Mouse (Mus musculus): ENCODE results near the gene Myh4.

Myh4 gene

DNA sequence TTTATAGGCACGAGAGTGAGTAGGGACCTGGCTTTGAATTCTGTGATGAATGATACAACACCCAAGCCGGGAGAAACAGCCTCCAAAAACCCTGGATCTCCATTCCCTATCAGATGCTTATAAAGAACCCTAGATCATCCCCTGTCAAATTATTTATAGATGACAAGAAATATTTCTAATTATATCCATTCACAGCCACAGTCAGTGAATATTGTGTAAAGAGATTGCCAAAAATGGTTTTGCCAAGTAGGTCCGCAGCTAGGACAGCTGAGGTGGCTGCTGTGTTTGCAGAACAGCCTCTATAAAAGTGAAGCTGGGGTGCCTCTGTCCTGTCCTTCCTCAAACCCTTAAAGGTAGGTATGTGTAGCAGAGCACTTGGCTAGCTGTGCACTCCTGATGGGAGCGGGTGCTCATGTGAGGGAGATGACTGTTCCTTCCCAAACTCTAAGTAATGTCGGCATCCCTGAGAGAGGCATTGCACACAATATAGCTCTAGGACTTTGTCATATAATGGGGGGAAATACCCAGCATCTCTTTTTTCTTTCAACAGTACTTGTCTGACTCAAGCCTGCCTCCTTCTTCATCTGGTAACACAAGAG lies at the start of gene Myh4:
Gene Myh4, plus strand, starts transcription at position 549 of the 599 bp plus-strand sequence.
- in situ Hi-C loops (cut with MseI, MboI): loop anchor here in 1 of 2 experiments (5.0 kb wide), 1 partner anchor 125 kb away; no protein-coding TSS in a partner anchor

DNA sequence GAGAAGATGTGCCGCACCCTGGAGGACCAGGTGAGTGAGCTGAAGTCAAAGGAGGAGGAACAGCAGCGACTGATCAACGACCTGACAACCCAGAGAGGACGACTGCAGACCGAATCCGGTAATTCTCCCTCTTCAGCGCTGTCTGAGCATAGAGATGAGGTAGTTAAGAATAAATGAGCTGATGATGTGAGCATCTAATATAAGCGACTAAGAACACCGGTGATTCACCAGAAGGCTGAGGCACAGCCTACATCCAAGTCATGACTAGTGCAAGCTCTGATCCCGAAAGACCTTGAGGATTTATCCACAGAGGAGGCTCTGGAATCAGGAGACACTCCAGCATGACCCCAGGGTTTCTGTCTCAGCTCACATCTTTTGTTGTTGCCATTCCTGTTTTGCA lies 47.5 kb upstream of the Myh4 start:
- in situ Hi-C loops (cut with MseI, MboI): no loop called here

DNA sequence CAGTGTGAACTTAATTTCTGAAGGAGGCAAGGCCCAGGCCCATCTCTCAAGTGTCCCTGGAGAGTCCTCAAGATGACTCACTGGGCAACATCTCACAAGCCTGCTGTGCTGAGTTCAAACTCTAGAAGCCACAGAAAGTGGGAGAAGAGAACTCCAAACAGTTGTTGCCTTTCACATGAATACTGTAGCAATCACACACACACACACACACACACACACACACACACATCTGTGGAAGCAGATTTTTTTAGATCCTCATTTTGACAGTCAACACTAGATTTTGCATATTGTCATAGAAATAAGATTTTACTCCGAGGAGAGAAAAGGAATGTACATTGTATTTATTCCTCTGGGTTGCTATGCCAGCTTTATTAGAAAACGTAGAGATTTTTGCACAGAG lies 47.0 kb upstream of the Myh4 start:
- in situ Hi-C loops (cut with MseI, MboI): no loop called here

DNA sequence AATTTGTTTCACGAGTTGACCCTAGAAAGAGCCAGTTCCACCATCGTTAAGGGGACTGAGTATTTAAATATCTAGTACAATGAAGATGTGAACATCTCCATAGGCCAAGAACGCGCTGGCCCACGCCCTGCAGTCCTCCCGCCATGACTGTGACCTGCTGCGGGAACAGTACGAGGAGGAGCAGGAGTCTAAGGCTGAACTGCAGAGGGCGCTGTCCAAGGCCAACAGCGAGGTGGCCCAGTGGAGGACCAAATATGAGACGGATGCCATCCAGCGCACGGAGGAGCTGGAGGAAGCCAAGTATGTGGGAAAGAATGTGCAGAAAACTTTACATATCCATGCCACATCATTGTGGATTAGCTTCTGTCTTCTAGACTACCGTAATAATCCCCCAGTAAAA lies 46.3 kb upstream of the Myh4 start:
- in situ Hi-C loops (cut with MseI, MboI): no loop called here

DNA sequence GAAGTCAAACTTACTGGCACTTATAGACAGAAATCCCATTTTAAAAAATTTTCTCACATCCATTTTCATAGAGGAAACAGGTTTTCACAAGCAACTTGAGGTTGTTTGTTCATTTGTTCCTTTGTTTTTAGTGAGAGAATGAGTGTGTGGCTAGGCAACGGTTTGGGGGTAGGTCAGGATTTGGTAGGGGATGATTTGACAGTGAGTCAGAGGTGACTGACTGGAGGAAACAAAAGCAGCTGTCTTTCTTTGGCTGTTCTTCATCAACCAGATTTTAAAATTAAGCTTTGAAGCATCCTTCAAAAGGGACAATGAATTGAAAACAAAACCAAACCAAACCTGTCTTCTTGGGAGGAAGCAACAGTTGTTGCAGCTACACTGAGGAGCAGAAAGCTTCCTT lies 38.5 kb upstream of the Myh4 start:
- in situ Hi-C loops (cut with MseI, MboI): no loop called here

DNA sequence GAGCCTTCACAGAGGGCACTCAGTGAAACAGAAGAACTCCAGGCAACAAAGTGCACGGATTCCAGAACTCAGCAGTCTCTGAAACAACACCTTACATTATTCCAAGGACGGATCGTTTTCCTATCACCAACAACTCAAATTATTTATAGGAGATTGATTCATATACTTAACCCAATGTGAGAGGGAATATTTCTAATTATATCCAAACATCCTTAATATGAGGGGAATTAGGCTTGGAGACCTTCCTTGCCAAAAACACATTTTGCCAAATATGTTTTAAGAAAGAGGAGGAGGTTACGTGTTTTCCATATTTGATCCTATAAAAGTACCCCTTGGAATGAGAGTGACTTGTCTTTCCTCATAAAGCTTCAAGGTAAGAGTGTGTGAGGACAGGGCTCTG lies 38.1 kb upstream of the Myh4 start, which contains the start of gene Myh1:
Gene Myh1, plus strand, starts transcription at position 301 of the 400 bp plus-strand sequence.
- in situ Hi-C loops (cut with MseI, MboI): no loop called here

DNA sequence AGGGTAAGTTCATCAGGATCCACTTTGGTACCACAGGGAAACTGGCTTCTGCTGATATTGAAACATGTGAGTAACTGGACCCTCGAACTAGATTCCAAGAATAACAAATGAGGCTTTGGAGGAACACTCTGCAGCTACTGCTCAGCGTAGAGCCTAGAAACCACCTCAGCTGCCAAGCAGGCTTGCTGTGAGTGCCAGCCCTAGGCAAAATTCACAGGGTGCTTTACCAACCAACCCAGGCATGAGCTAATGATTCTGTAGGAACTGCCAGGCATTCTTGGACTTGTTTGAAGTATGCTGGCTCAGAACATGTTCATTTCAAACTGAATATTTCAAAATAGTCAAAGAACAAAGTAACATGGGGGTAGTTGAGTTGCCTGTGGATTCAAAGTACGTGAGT lies 33.1 kb upstream of the Myh4 start:
- in situ Hi-C loops (cut with MseI, MboI): no loop called here

DNA sequence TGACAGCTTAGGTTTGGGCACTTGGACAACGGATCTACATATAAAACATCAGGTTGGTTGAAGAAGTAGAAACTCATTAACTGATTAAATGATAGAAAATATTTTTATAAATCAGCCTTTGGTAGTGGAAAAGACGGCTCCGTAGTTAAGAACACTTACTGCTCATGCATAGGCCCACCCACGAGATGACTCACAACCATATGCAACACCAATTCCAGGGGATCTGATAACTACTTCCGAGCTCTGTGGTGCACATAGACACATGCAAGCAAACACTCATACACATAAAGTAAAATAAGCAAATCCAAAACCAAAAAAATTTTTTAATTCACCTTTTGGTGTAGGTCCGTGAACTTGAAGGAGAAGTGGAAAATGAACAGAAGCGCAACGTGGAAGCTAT lies 16.0 kb upstream of the Myh4 start:
- in situ Hi-C loops (cut with MseI, MboI): no loop called here

DNA sequence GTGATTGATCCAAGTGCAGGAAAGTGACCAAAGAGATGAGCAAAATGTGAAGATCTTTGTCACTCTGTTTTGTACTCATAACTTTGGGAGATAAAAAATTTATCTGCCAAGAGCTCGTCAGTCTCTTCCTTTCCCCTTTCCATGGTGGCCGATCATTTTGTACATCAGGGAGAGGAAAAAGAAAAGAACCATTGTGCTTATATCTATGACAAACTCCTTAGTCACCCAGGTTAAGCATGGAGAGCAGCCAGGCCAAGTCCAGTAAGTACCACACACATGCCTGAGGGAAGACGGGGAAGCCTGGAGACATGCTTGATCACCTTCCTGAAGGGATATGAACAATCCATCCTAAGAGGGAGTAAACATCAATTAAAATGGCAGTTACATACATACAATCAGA lies 13.4 kb upstream of the Myh4 start:
- in situ Hi-C loops (cut with MseI, MboI): no loop called here

DNA sequence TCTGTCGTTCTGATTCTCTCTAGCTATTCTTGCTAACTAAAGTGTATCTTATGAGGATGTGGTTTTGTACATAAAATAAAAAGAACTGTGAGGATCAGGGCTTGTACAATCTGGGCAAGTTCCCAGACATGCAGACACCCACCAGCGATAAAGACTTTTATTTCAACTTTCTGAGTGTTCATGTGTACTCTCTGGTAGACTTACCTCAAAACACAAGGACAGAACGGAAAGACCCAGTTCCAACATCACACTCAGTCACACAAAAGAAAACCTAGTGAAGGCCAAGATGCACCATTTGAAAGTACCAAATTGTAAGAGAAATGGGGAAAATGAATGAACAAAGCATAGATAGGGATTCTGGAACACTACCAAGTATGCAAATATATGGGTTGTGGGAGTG lies 9.1 kb upstream of the Myh4 start:
- in situ Hi-C loops (cut with MseI, MboI): no loop called here

DNA sequence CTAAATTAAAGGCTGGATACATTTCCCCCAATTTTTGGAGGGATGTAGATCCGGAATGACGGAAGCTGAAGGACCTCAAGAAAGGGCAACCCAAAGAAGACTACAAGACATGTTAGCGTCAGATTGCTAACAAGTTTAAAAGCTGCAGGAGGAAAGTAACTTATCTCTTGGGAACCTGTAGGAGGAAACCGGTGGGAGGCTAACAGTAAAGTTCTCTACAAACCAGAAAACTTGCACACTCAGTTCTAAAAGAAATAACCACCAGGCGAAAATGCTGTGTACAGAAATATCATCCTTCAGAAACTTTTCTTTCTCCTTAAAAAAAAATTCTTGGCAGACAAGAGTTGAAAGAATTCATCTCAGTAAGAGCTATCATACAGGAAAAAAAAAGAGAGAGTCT lies 8.7 kb upstream of the Myh4 start:
- in situ Hi-C loops (cut with MseI, MboI): no loop called here

DNA sequence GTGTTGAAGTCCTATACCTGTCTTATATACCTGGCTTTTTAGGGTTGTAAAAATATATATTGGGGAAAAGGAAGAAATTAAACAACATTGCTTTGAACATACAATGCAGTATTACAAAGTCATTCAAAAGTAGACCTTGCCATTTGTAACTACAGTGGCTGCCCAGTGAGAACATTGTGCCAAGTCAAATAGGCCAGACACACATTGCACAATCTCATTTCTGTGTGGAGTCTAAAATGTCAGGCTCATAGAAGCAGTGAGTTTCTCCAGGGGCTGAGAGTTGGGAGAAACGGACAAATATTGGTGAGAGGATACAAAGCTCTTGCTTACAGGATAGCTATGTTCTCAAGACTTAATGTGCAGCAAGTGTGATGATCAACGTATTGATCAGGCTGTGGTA lies 7.9 kb upstream of the Myh4 start:
- in situ Hi-C loops (cut with MseI, MboI): loop anchor here in 1 of 2 experiments (5.0 kb wide), 1 partner anchor 118 kb away; no protein-coding TSS in a partner anchor

DNA sequence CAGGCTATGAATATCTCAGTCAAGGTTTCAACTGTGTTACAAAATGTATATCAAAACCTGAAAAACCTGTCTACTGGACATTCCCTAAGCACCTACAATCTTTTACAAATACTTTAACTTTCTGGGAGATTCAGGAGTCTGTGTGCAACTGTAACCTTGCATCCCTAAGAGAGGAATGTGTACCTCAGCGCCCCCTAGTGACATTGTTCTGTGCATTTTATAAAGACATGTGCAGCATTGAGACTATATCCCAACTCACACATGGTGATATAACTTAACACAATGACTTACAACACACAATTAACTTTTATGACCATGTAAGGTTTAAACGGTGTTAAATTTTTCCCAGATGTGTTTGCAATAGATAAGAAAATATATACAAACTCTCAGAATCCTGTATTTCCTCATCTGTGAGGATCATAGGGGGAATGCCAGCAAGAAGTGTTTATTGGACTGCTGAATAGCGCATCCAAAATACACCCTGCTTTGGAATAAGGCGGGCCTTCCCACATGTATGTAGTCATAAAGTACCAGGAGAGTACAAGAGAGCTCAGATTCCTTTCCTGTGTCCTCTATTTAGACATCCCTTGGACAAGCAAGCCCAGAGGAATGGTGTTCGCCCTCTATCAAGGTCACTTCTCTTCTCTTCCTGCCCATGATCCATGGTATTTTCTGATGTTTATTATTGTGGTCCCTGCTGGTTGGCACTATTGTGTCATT lies 2.0 kb upstream of the Myh4 start:
- in situ Hi-C loops (cut with MseI, MboI): loop anchor here in 1 of 2 experiments (5.0 kb wide), 1 partner anchor 123 kb away; no protein-coding TSS in a partner anchor

DNA sequence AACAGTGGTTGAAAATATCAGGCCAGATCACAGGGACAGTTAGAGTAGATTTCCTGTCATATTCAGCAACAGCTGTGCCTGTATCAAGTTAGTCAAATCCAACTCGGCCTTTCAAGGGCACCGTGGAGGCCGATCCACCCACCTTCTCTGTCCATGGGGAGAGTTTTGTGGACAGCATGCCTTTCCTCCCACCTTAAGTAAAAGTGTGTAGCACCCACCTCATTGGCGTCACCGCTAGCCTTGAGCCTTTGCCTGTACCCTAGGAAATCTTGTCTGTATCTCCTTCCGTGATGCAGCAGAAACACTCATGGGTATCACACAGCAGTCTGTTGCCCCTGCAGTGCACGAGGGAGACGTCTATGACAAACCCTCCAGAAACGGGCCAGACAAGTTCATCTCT lies 1.0 kb upstream of the Myh4 start:
- in situ Hi-C loops (cut with MseI, MboI): loop anchor here in 1 of 2 experiments (5.0 kb wide), 1 partner anchor 124 kb away; no protein-coding TSS in a partner anchor

DNA sequence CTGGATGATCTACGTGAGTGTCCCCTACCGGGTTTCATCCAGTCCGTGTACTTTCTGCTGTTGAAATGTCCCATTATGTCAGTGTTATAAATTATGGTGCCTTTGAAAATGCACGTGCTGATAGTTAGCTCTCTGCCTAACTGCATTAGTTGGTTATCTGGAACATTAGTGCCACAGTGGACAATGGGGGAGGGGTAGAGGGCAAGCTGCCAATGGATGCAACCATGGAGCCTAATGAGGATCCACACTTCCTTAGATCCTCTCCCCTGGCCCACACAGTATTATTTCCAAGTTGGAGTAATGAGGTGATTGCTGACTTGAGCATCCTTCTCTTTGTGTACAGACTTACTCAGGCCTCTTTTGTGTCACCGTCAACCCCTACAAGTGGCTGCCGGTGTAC lies 3.2 kb downstream of the Myh4 start:
- in situ Hi-C loops (cut with MseI, MboI): no loop called here

DNA sequence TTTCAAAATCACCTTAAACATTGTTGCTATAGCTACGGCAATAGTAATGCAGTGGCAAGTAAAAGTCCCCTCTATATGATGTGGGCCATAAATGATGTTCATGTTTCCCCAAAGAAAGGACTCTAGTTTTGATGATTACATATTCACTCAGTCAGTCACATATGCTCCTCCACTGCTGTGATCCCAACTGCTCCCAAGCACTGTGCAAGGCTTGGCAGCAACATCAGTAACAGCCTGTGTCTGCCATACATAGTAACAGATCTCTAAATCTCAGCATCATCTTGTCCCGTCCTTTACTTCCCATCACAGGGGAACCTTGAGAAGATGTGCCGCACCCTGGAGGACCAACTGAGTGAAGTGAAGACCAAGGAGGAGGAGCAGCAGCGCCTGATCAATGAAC lies 15.9 kb downstream of the Myh4 start:
- in situ Hi-C loops (cut with MseI, MboI): no loop called here

DNA sequence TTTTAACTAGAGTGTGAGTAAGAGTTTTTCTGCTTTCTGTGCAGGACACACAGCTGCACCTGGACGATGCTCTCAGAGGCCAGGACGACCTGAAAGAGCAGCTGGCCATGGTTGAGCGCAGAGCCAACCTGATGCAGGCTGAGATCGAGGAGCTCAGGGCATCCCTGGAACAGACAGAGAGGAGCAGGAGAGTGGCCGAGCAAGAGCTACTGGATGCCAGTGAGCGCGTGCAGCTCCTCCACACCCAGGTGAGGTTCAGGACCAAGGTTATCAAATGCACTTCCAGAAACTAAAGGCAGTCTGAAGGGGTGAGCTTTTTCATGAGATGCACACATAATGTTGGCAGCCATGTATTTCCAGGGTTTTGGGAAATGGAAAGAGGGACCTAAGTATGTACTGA lies 19.2 kb downstream of the Myh4 start:
- in situ Hi-C loops (cut with MseI, MboI): no loop called here

DNA sequence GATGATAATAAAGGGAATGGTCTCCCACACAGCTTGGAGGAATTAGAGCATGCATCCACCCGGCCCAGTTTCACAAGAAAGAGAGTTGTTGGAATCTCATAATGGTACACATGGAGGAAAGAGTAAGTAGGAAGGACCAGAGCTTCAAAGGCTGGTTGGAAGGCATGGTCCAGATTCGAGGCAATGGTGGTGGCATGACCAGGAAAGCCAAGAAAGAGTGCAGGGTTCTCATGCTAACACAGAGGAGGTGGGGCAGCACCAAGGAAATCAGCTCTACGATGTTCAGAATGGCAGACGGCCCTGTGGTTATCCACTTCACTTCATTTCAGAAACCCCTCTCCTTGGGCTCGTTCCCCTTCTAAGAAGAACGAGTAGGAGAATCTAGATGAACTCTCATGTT lies 23.1 kb downstream of the Myh4 start:
- in situ Hi-C loops (cut with MseI, MboI): no loop called here

DNA sequence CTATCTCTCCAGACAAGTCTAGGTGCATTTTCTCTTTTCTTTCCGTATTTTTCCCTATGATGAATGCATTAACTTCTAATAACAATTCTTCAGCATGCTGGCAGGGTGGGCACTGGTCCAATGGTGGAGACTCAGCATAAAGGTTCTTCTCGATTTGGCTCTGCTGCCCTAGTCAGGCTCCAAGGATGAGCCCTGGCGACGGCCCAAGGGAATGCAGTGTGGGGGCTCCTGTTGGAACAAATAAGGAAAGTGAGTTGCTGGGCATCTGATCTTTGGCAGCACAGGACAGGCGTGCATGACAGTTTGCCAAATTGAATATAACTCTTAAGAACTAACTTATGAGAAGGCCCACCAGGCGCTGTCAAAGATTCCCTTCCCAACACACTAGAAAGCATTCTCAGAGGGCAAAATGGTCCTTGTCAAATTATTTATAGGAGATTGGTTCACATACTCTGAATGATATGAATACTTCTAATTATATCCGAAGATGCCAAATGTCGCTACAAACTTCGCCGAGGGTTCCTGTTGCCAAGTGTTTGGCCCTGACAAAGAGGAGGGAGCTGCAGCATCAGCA lies 38.9 kb downstream of the Myh4 start, which contains the start of gene Myh8:
Gene Myh8, plus strand, starts transcription at position 524 of the 574 bp plus-strand sequence.
- in situ Hi-C loops (cut with MseI, MboI): no loop called here

DNA sequence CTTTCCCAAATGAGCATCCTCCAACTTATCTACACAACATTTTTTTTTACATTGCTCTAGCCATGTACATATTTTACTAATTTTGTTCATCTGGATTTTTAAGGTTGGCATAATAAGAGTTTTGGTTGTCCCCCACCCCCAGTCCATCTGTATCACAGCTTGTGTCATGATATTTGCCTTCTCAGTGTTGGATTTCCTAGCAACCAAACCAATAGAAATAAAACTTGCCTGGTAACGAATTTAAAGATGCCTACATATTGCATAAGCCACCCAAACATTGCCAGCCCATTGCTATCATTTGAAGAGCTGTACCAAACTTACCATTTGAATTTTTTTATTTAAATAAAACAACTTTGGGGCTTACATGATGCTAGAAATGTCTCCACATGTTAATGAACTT lies 55.6 kb downstream of the Myh4 start:
- in situ Hi-C loops (cut with MseI, MboI): no loop called here
